Comparison of ENCODE assay signal across 21 mouse cellular contexts in the genomic region with DNA sequence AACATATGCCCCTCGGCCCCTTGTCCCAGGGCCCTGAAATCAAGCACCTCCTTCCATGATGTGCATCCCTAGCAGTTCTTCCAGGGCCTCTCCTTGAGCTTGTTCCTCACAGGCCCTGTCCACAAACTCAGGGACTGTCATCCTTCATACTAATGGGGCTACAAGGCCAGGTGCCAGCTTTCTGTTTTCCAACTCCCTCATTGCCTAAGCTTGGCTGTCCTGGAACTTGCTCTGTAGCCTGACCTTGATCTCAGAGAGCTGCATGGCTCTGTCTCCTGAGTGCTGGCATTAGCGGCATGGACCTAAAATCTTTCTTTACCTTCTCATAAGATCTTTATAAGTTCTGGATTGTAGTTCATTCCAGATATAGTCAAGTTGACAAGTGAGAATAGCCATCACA.
"Had no signal": no experiment of that assay in that cellular context is flagged by ENCODE, and none has a peak within 500 bp of the region (broad histone marks: within the 10 kb centered on the region; RNA-seq: fewer than 3 reads in every experiment).

No protein-coding gene starts in this region.

- H3K36me3 ChIP-seq: lung, embryonic 15.5 days; midbrain, embryonic 13.5 days; midbrain, embryonic 15.5 days; neural tube, embryonic 13.5 days; neural tube, embryonic 15.5 days had no signal

- H3K27me3 ChIP-seq: lung, embryonic 15.5 days; midbrain, embryonic 13.5 days; midbrain, embryonic 15.5 days; neural tube, embryonic 13.5 days; neural tube, embryonic 15.5 days had no signal

- H3K4me2 ChIP-seq: lung, embryonic 15.5 days; midbrain, embryonic 11.5 days; midbrain, embryonic 13.5 days; midbrain, embryonic 15.5 days; neural tube, embryonic 13.5 days; neural tube, embryonic 15.5 days had no signal

- ATAC-seq: liver, postnatal 0 days; lung, postnatal 0 days; midbrain, embryonic 13.5 days; midbrain, embryonic 15.5 days had no signal

- H3K9ac ChIP-seq: liver, postnatal 0 days; lung, embryonic 15.5 days; midbrain, embryonic 13.5 days; midbrain, embryonic 15.5 days; neural tube, embryonic 13.5 days; neural tube, embryonic 15.5 days had no signal

- DNase-seq: liver, postnatal 0 days; lung, adult 2 months; lung, postnatal 14 days; lung, postnatal 36 days; retina, postnatal 1 day; right cerebral cortex, adult 18-20 months; right cerebral cortex, postnatal 25 days; right cerebral cortex, postnatal 4 days; spleen, adult 18-20 months; thymus, adult 18-20 months; thymus, postnatal 14 days; thymus, postnatal 36 days had no signal

- H3K27ac ChIP-seq: lung, embryonic 15.5 days; macrophage; midbrain, embryonic 13.5 days; midbrain, embryonic 15.5 days; neural tube, embryonic 13.5 days; neural tube, embryonic 15.5 days had no signal

- H3K4me3 ChIP-seq: lung, embryonic 15.5 days; megakaryocyte, embryonic 14.5 days; midbrain, embryonic 13.5 days; midbrain, embryonic 15.5 days; neural tube, embryonic 13.5 days; neural tube, embryonic 15.5 days had no signal

- H3K9me3 ChIP-seq: lung, embryonic 15.5 days; midbrain, embryonic 15.5 days; neural tube, embryonic 13.5 days; neural tube, embryonic 15.5 days had no signal
